Mouse (Mus musculus): Measurements from ENCODE around the gene Arhgap35. TPM values are rescaled to one million over a fixed set of nuclear protein-coding genes. Genes with fewer than 3 reads are reported as not detected.
A peak's percentile ranks its signal among the peaks of the same experiment; 100 is the strongest.

Gene Arhgap35
- polyA plus RNA-seq, 1 experiment from 2014 or later = 3.4 TPM

DNA sequence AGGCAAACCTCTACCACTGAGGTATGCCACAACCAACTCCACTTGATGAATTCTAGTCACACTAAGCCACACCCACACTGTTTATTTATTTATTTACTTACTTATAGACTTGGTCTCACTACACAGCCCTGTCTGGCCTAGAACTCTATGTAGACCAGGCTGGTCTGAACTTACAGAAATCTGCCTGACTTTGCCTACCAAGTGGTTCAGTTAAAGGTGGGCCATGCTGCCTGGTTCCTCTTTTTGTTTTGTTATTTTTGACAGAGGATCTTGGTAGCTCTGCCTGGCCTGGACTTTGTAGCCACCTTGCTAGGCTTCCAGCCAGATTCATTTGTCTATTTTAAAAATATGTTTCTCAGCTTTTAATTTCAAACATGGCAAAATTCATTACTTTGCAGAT, 126.0 kb downstream of the Arhgap35 start:
- TF ChIP-seq CTCF (IDR thresholded peaks at IDR 0.05; ENCODE audit: low read depth) = no peak
- Histone ChIP-seq H3K4me3 (ENCODE audit: low read depth, low read length) (no peak overlapping the region), H3K4me1 (replicated peaks; ENCODE audit: control insufficient read depth, insufficient read depth, low read length) (no peaks in the 10 kb centered on the region), H3K9me3 (ENCODE audit: control insufficient read depth) (no peaks in the 10 kb centered on the region), H3K36me3 (ENCODE audit: control insufficient read depth, insufficient read depth) (no peaks in the 10 kb centered on the region), H3K27ac (ENCODE audit: low read depth, low read length) (no peak overlapping the region), H3K9ac (ENCODE audit: low read depth, low read length) (no peak overlapping the region), H3K4me2 (replicated peaks; ENCODE audit: low read depth) (no peak overlapping the region), H3K27me3 (replicated peaks; ENCODE audit: control insufficient read depth, insufficient read depth, low read length) (no peaks in the 10 kb centered on the region)
- ATAC-seq = no peak

DNA sequence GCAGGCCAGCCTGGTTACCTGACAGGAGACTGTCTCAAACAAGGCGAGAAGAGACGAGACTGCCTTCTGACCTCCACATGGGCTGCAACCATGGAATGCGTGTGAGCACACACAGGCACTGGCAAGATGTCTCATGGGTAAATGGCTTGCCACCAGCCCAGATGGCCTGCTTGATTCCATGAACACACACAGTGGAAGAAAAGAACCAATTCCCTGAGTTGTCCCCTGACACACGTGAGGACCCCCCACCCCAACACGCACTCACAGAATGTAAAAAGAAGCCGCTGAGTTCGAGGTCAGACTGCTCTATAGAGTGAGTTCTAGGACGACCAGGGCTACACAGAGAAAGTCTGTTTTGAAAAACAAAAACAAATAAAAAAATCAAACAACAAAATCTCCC, 137.2 kb downstream of the Arhgap35 start, which contains the start of gene Npas1:
Gene Npas1 (minus strand): TSS at position 101 of the 400 bp plus-strand sequence.
- ATAC-seq = no peak
- no peaks in the 10 kb centered on the region for H3K4me1 ChIP-seq (replicated peaks; ENCODE audit: control insufficient read depth, insufficient read depth, low read length)
- 81% methylated on average over 8 of the region's 8 CpGs for WGBS
- H3K4me3 ChIP-seq (ENCODE audit: low read depth, low read length) = peak within 1 kb of the TSS; percentile 36
- peak within 1 kb of the TSS; percentile 60 for H3K4me2 ChIP-seq (replicated peaks; ENCODE audit: low read depth)
- H3K27ac ChIP-seq (ENCODE audit: low read depth, low read length) = no peak within 1 kb of the TSS
- no peak within 1 kb of the TSS for H3K9ac ChIP-seq (ENCODE audit: low read depth, low read length)
- no peaks in the 10 kb centered on the region for H3K9me3 ChIP-seq (ENCODE audit: control insufficient read depth)
- no peak for TF ChIP-seq CTCF (IDR thresholded peaks at IDR 0.05; ENCODE audit: low read depth)
- H3K27me3 ChIP-seq (replicated peaks; ENCODE audit: control insufficient read depth, insufficient read depth, low read length) = peaks cover 49% of the 10 kb centered on the region
- H3K36me3 ChIP-seq (ENCODE audit: control insufficient read depth, insufficient read depth) = no peaks in the 10 kb centered on the region

DNA sequence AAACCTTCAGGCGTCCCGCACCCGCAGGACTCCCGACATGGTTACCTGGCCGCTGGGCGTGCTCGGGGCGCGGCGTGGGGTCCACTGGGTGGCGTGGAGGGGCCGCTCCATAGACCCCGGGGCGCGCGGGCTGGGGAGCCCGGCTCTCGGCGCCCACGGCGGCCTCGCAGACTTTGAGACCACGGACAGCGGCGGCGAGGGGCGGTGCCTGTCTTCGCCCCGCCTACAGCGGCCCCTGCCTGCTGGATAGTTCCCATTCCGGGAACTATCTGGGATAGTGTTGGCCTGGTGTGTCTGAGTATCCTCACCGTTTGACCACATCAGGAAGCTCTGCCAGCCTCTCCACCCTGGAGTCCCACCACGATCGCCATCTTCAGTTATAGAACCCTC, 138.2 kb downstream of the Arhgap35 start:
- no peaks in the 10 kb centered on the region for H3K9me3 ChIP-seq (ENCODE audit: control insufficient read depth)
- H3K27me3 ChIP-seq (replicated peaks; ENCODE audit: control insufficient read depth, insufficient read depth, low read length) = peaks cover 58% of the 10 kb centered on the region
- ATAC-seq = peak; percentile 29; the same call in 1 of the 2 replicates
- no peak overlapping the region for H3K9ac ChIP-seq (ENCODE audit: low read depth, low read length)
- H3K4me2 ChIP-seq (replicated peaks; ENCODE audit: low read depth) = peak overlapping the region; percentile 60
- H3K27ac ChIP-seq (ENCODE audit: low read depth, low read length) = no peak overlapping the region
- WGBS = 3% methylated on average over 30 of the region's 34 CpGs
- no peaks in the 10 kb centered on the region for H3K36me3 ChIP-seq (ENCODE audit: control insufficient read depth, insufficient read depth)
- H3K4me3 ChIP-seq (ENCODE audit: low read depth, low read length) = peak overlapping the region; percentile 36
- peak; percentile 13; the same call in 1 of the 2 replicates for TF ChIP-seq CTCF (IDR thresholded peaks at IDR 0.05; ENCODE audit: low read depth)
- H3K4me1 ChIP-seq (replicated peaks; ENCODE audit: control insufficient read depth, insufficient read depth, low read length) = no peaks in the 10 kb centered on the region

DNA sequence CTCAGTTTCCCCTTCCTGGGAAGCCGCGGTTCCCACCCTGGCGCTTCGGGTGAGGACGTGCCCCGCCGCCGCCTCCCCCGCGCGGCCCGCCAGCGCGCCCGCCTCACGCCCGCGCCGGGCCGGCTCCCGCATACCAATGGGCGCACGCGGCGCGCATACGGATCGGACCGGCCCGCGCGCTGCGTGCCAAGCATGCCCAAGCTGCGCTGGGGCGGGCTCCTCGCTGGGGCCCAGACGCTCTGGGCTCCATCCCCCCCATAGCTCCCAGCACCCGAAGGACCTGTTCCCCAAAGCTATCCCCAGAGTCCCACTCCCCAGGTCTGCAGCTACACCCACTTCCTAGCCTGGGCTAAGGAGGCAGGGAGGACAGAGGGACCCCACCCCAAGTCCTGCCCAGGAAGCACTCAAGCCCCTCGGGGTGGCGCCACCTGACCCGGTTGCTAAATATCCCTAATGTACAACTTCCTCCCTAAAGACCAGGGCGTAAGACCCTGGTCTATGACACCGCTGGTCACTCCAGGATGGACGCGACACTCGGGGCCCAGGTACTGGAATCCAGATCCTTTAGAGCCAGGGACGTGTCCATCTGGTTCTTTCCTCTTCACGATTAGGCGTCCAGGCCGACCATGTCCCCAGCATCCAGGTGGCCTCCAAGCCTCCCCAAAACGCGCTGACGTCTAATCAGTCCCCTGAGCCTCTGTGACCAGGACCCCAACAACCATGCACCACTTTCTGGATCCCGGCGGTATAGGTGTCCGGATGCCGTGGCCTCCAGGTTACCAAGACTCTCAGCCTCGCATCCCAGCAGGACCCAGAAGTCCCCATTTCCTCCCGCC, 138.8 kb downstream of the Arhgap35 start:
- ATAC-seq = no peak
- peak overlapping the region; percentile 60 for H3K4me2 ChIP-seq (replicated peaks; ENCODE audit: low read depth)
- H3K4me1 ChIP-seq (replicated peaks; ENCODE audit: control insufficient read depth, insufficient read depth, low read length) = no peaks in the 10 kb centered on the region
- WGBS = 2% methylated on average over 35 of the region's 59 CpGs
- H3K9me3 ChIP-seq (ENCODE audit: control insufficient read depth) = no peaks in the 10 kb centered on the region
- TF ChIP-seq CTCF (IDR thresholded peaks at IDR 0.05; ENCODE audit: low read depth) = no peak
- H3K4me3 ChIP-seq (ENCODE audit: low read depth, low read length) = peak overlapping the region; percentile 36
- H3K27ac ChIP-seq (ENCODE audit: low read depth, low read length) = no peak overlapping the region
- H3K27me3 ChIP-seq (replicated peaks; ENCODE audit: control insufficient read depth, insufficient read depth, low read length) = peaks cover 64% of the 10 kb centered on the region
- H3K9ac ChIP-seq (ENCODE audit: low read depth, low read length) = no peak overlapping the region
- no peaks in the 10 kb centered on the region for H3K36me3 ChIP-seq (ENCODE audit: control insufficient read depth, insufficient read depth)

DNA sequence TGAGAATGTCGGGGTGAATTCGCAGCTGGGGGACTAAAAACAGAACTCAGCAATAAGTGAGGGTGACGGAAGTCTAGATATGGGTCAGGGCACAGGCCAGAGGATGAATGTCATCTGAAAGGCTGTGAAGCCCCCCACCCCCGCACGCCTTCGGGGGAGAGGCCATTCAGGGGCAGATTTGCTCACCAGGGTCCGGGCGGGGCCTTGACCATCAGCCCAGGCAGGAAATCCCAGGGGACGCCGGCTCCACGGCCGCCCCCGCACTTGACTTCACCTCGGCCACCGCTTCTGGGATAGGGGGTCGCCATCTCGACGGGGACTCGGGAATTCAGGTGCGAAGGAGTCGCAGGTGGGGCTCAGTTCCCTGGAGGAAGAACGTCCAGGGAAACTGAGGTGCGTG, 139.5 kb downstream of the Arhgap35 start:
- Histone ChIP-seq H3K4me1 (replicated peaks; ENCODE audit: control insufficient read depth, insufficient read depth, low read length) (no peaks in the 10 kb centered on the region), H3K4me2 (replicated peaks; ENCODE audit: low read depth) (peak overlapping the region; percentile 32), H3K27ac (ENCODE audit: low read depth, low read length) (no peak overlapping the region), H3K9me3 (ENCODE audit: control insufficient read depth) (no peaks in the 10 kb centered on the region), H3K9ac (ENCODE audit: low read depth, low read length) (no peak overlapping the region), H3K27me3 (replicated peaks; ENCODE audit: control insufficient read depth, insufficient read depth, low read length) (peaks cover 66% of the 10 kb centered on the region), H3K36me3 (ENCODE audit: control insufficient read depth, insufficient read depth) (no peaks in the 10 kb centered on the region), H3K4me3 (ENCODE audit: low read depth, low read length) (peak overlapping the region; percentile 36)
- ATAC-seq = no peak
- 5% methylated on average over 22 of the region's 23 CpGs for WGBS
- no peak for TF ChIP-seq CTCF (IDR thresholded peaks at IDR 0.05; ENCODE audit: low read depth)

DNA sequence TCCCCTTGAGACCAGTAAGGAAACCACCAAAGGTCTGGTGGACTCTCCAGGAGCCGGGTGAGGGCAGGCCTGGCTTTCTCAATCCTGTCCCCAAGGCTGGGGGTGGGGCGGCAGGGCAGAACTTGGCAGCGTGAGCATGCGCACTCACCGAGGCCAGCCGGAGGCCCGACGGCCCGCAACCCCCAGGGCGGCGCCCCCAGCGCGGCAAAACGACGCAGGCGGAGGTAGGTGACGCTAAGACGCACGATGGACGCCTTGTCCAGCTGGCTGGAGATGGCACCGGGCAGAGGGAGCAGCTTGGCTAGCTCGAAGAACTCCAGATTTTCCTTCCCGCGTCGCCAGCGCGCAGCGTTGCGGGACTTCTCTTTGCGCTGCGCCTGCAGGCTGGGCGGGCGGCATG, 140.3 kb downstream of the Arhgap35 start:
- ATAC-seq = no peak
- H3K4me3 ChIP-seq (ENCODE audit: low read depth, low read length) = peak overlapping the region; percentile 6; the same call in 1 of the 2 replicates
- no peak for TF ChIP-seq CTCF (IDR thresholded peaks at IDR 0.05; ENCODE audit: low read depth)
- no peaks in the 10 kb centered on the region for H3K36me3 ChIP-seq (ENCODE audit: control insufficient read depth, insufficient read depth)
- H3K9me3 ChIP-seq (ENCODE audit: control insufficient read depth) = no peaks in the 10 kb centered on the region
- H3K27ac ChIP-seq (ENCODE audit: low read depth, low read length) = no peak overlapping the region
- no peak overlapping the region for H3K9ac ChIP-seq (ENCODE audit: low read depth, low read length)
- H3K4me1 ChIP-seq (replicated peaks; ENCODE audit: control insufficient read depth, insufficient read depth, low read length) = no peaks in the 10 kb centered on the region
- 5% methylated on average over 33 of the region's 33 CpGs for WGBS
- H3K4me2 ChIP-seq (replicated peaks; ENCODE audit: low read depth) = peak overlapping the region; percentile 37; the same call in 1 of the 2 replicates
- H3K27me3 ChIP-seq (replicated peaks; ENCODE audit: control insufficient read depth, insufficient read depth, low read length) = peaks cover 66% of the 10 kb centered on the region

Measured in intestine, postnatal 0 days (tissue).